Mouse (Mus musculus): Measurements from ENCODE around the gene Cnpy1.

The Cnpy1 gene

GRCm38 (mm10) chr5:28168253-28169165 is 77.1 kb downstream of the Cnpy1 start:
- in situ Hi-C loops (cut with MboI; ENCODE audit: unreplicated experiment in 2 of 2) = no loop called here

- in situ Hi-C loops (cut with MboI; ENCODE audit: unreplicated experiment in 2 of 2) = no loop called here
Observed at GRCm38 (mm10) chr5:28167611-28168252, 77.9 kb downstream of the Cnpy1 start.

- in situ Hi-C loops (cut with MboI; ENCODE audit: unreplicated experiment in 2 of 2) = no loop called here
Observed at GRCm38 (mm10) chr5:28166256-28167231, 79.1 kb downstream of the Cnpy1 start.

GRCm38 (mm10) chr5:28165358-28166255 is 80.0 kb downstream of the Cnpy1 start, which contains the start of gene En2:
Gene En2, plus strand, starts transcription at chr5:28165694.
- in situ Hi-C loops (cut with MboI; ENCODE audit: unreplicated experiment in 2 of 2) = no loop called here

GRCm38 (mm10) chr5:28163926-28164325 is 81.7 kb downstream of the Cnpy1 start:
- in situ Hi-C loops (cut with MboI; ENCODE audit: unreplicated experiment in 2 of 2) = no loop called here

- in situ Hi-C loops (cut with MboI; ENCODE audit: unreplicated experiment in 2 of 2) = no loop called here
Observed at GRCm38 (mm10) chr5:28161938-28162402, 83.6 kb downstream of the Cnpy1 start.

GRCm38 (mm10) chr5:28161383-28161937 is 84.1 kb downstream of the Cnpy1 start:
- in situ Hi-C loops (cut with MboI; ENCODE audit: unreplicated experiment in 2 of 2) = no loop called here

GRCm38 (mm10) chr5:28159891-28160470 is 85.6 kb downstream of the Cnpy1 start:
- in situ Hi-C loops (cut with MboI; ENCODE audit: unreplicated experiment in 2 of 2) = no loop called here

- in situ Hi-C loops (cut with MboI; ENCODE audit: unreplicated experiment in 2 of 2) = no loop called here
Observed at GRCm38 (mm10) chr5:28159072-28159458, 86.5 kb downstream of the Cnpy1 start.

- in situ Hi-C loops (cut with MboI; ENCODE audit: unreplicated experiment in 2 of 2) = no loop called here
Observed at GRCm38 (mm10) chr5:28158308-28159071, 87.1 kb downstream of the Cnpy1 start.

- in situ Hi-C loops (cut with MboI; ENCODE audit: unreplicated experiment in 2 of 2) = no loop called here
Observed at GRCm38 (mm10) chr5:28157781-28158180, 87.8 kb downstream of the Cnpy1 start.

GRCm38 (mm10) chr5:28157044-28157730 is 88.4 kb downstream of the Cnpy1 start:
- in situ Hi-C loops (cut with MboI; ENCODE audit: unreplicated experiment in 2 of 2) = no loop called here

Measured in v-Abl transformed pro-B cells (cell line).